Mouse (Mus musculus) heart, postnatal 0 days (tissue): ENCODE measurements around the gene 4921509C19Rik.

Experiments
- CTCF ChIP-seq: IDR thresholded peaks from 2 replicates; pipeline ENCODE4 v1.5.1; 2016; ENCODE audit warnings: antibody characterized with exemption, control low read depth, low read depth
- EP300 ChIP-seq: IDR thresholded peaks from 2 replicates; pipeline ENCODE4 v1.6.1; 2016; ENCODE audit warnings: antibody characterized with exemption, low read depth

DNA sequence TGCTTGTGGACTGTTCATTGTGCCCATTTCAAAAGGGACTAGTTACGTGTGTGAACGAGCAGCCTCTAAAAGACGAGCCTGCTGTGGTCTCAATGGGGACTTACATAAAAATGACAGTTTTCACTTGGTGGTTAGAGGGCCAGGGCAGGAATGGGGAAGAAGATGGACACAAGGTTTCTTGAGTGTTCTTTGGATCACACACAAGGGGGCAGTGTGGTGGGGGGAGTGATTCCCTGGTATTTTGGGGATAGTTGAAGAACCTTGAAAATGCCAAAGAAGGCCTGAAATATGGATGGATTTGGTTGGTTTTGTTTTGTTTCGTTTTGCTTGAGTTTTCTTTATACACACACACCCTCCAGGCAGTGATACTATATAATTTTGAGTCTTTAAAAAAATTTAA lies 28.3 kb upstream of the 4921509C19Rik start:
- TF ChIP-seq CTCF, result no peak
- TF ChIP-seq EP300, result no peak
